Mouse (Mus musculus): ENCODE results near the gene Sept11.

GRCm38 (mm10) chr5:93145504-93145903 is 52.3 kb downstream of the Sept11 start:
- TF ChIP-seq POLR2A (IDR thresholded peaks at IDR 0.05; ENCODE audit: low read depth, low read length) (no peak), CTCF (IDR thresholded peaks at IDR 0.05; ENCODE audit: borderline replicate concordance, insufficient read depth, low read length) (no peak)

All from embryonic fibroblast, embryonic 13.5 days (primary cell).